Mouse (Mus musculus) heart, embryonic 12.5 days (tissue): Measurements from ENCODE around the gene Oxa1l. TPM values are rescaled to one million over a fixed set of nuclear protein-coding genes. Genes with fewer than 3 reads are reported as not detected.

Source experiments
- ATAC-seq: fragments of 200-750 bp; cut with Nextera tagmentation; 2 replicates; pipeline ENCODE4 v1.8.0; 2017; ENCODE audit warnings: moderate TSS enrichment, moderate library complexity; ENCODE audit not compliant: insufficient number of reproducible peaks, low FRiP score
- H3K27ac ChIP-seq: fragments of 300-500 bp; sonication (generic); 2 replicates; pipeline ENCODE4 v1.5.1; 2016; ENCODE audit warnings: mild to moderate bottlenecking, moderate library complexity; ENCODE audit not compliant: poor library complexity, severe bottlenecking
- H3K27me3 ChIP-seq: fragments of 300-500 bp; sonication (generic); replicated peaks from 2 replicates; pipeline ENCODE4 v1.6.1; 2016; ENCODE audit warnings: mild to moderate bottlenecking, moderate library complexity
- H3K36me3 ChIP-seq: fragments of 300-500 bp; sonication (generic); 2 replicates; pipeline ENCODE4 v1.6.1; 2016; ENCODE audit warnings: mild to moderate bottlenecking, moderate library complexity
- H3K4me1 ChIP-seq: fragments of 300-500 bp; sonication (generic); replicated peaks from 2 replicates; pipeline ENCODE4 v1.6.1; 2016; ENCODE audit warnings: mild to moderate bottlenecking
- H3K4me2 ChIP-seq: fragments of 300-500 bp; sonication (generic); 2 replicates; pipeline ENCODE4 v1.6.1; 2016; ENCODE audit warnings: mild to moderate bottlenecking, moderate library complexity
- H3K4me3 ChIP-seq: fragments of 300-500 bp; sonication (generic); 2 replicates; pipeline ENCODE4 v1.5.1; 2016; ENCODE audit warnings: mild to moderate bottlenecking
- H3K9ac ChIP-seq: fragments of 300-500 bp; sonication (generic); 2 replicates; pipeline ENCODE4 v1.6.1; 2016; ENCODE audit warnings: mild to moderate bottlenecking, moderate library complexity
- H3K9me3 ChIP-seq: fragments of 300-500 bp; sonication (generic); replicated peaks from 2 replicates; pipeline ENCODE4 v1.6.1; 2016; ENCODE audit warnings: mild to moderate bottlenecking, moderate library complexity
- WGBS: fragments of 180-500 bp; shearing (Covaris S2); methylation state at CpG from one replicate; pipeline ENCODE4 v1.1.7; 2016; 5-methylcytosine and 5-hydroxymethylcytosine counted together
- polyA plus RNA-seq: library from polyadenylated mRNA; unstranded; fragments of >200 nt; fragmentation: Nextera tagmentation; extraction: Ambion mirVana; gene quantifications from 2 replicates; pipeline ENCODE4 v1.2.1, GENCODE M21; 2016

The Oxa1l gene
- polyA plus RNA-seq, 1 experiment from 2014 or later, result 53.3 TPM

GRCm38 (mm10) chr14:54393794-54394193 is 33.2 kb downstream of the Oxa1l start:
- Histone ChIP-seq H3K36me3 (no peaks in the 10 kb centered on the region), H3K4me1 (no peaks in the 10 kb centered on the region), H3K27me3 (no peaks in the 10 kb centered on the region), H3K9ac (no peak overlapping the region), H3K4me3 (no peak overlapping the region), H3K27ac (no peak overlapping the region), H3K4me2 (no peak overlapping the region), H3K9me3 (no peaks in the 10 kb centered on the region)
- no peak for ATAC-seq
- WGBS, result 68% methylated on average over 3 of the region's 3 CpGs

DNA sequence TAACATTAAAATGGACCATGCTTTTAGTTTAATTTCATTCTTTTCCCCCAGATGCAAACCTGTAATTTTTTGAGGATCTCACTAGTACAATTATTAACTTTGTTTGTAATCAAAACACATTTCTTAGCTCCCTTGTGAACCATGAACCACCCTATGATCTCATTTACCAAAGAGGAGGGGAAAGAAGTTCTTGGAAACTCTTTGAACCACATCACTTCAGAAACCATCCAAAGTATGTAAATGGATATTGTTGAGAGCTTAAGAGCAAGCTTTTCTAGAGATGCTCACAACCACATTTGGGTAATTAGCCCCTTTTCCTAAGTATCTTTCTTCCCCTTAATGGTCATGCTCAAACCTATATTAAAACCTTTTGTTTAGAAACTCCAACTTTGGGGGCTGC is 33.7 kb downstream of the Oxa1l start:
- no peaks in the 10 kb centered on the region for H3K27me3 ChIP-seq
- no peak for ATAC-seq
- H3K4me2 ChIP-seq, result no peak overlapping the region
- H3K9ac ChIP-seq, result no peak overlapping the region
- H3K36me3 ChIP-seq, result no peaks in the 10 kb centered on the region
- H3K4me1 ChIP-seq, result no peaks in the 10 kb centered on the region
- no peaks in the 10 kb centered on the region for H3K9me3 ChIP-seq
- no peak overlapping the region for H3K4me3 ChIP-seq
- H3K27ac ChIP-seq, result no peak overlapping the region

DNA sequence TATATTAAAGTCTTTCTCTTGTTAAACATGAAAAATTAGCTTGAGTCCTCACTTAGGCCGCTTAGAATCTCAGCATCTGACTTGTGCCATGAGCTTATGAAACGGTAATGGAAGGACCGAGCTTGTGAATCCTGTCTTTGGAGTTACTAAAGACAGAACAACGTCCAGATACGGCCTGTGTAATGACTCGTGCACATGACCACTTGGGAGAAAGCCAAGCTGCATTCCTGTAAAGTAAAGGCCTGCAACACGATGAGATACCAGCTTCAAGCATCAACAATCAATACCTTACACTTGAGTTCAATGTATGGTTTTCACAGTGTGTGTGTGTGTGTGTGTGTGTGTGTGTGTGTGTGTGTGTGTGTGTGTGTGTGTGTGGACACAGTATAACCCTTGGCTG is 36.1 kb downstream of the Oxa1l start:
- WGBS, result 55% methylated on average over 7 of the region's 7 CpGs
- Histone ChIP-seq H3K4me3 (no peak overlapping the region), H3K4me1 (no peaks in the 10 kb centered on the region), H3K9ac (no peak overlapping the region), H3K4me2 (no peak overlapping the region), H3K36me3 (no peaks in the 10 kb centered on the region), H3K27ac (no peak overlapping the region), H3K9me3 (no peaks in the 10 kb centered on the region), H3K27me3 (no peaks in the 10 kb centered on the region)
- no peak for ATAC-seq

- 74% methylated on average over 7 of the region's 7 CpGs for WGBS
- Histone ChIP-seq H3K9ac (no peak overlapping the region), H3K4me1 (no peaks in the 10 kb centered on the region), H3K4me2 (no peak overlapping the region), H3K27ac (no peak overlapping the region), H3K36me3 (no peaks in the 10 kb centered on the region), H3K27me3 (no peaks in the 10 kb centered on the region), H3K9me3 (no peaks in the 10 kb centered on the region), H3K4me3 (no peak overlapping the region)
- ATAC-seq, result no peak
Measured at GRCm38 (mm10) chr14:54397872-54398527, 37.4 kb downstream of the Oxa1l start.

- Histone ChIP-seq H3K27me3 (no peaks in the 10 kb centered on the region), H3K4me3 (no peak overlapping the region), H3K27ac (no peak overlapping the region), H3K9me3 (no peaks in the 10 kb centered on the region), H3K4me2 (no peak overlapping the region), H3K36me3 (no peaks in the 10 kb centered on the region), H3K9ac (no peak overlapping the region), H3K4me1 (no peaks in the 10 kb centered on the region)
- no peak for ATAC-seq
- WGBS, result 70% methylated on average over 7 of the region's 7 CpGs
Measured at GRCm38 (mm10) chr14:54398528-54398916, 37.9 kb downstream of the Oxa1l start.

DNA sequence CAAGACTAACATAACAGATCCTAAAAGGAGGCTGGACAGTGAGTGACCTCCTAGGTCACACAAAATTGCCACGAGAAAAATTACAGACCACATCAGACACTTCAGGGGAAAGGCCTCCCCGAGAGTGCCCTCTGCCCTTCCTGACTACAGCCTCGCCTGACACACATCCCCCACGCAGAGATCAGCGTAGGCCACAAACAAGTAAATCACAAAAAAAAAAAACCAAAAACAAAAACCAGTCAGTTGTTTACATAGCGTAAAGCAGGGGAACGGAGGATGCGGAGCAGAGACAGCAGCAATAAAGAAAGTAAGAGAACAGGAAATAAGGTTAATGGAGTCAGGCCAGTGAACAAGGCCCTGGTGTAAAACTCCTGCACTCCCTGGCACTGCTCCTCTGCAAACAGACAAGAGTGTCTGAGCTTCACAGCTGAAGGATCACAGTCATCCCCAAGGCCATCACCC is 38.3 kb downstream of the Oxa1l start:
- H3K4me2 ChIP-seq, result no peak overlapping the region
- H3K9ac ChIP-seq, result no peak overlapping the region
- ATAC-seq, result no peak
- H3K4me1 ChIP-seq, result no peaks in the 10 kb centered on the region
- H3K27ac ChIP-seq, result no peak overlapping the region
- no peaks in the 10 kb centered on the region for H3K9me3 ChIP-seq
- WGBS, result 59% methylated on average over 8 of the region's 8 CpGs
- 0 out of 2 replicates have a peak, but pooled peaks cover under 1% of the 10 kb centered on the region for H3K36me3 ChIP-seq
- H3K4me3 ChIP-seq, result no peak overlapping the region
- H3K27me3 ChIP-seq, result no peaks in the 10 kb centered on the region

DNA sequence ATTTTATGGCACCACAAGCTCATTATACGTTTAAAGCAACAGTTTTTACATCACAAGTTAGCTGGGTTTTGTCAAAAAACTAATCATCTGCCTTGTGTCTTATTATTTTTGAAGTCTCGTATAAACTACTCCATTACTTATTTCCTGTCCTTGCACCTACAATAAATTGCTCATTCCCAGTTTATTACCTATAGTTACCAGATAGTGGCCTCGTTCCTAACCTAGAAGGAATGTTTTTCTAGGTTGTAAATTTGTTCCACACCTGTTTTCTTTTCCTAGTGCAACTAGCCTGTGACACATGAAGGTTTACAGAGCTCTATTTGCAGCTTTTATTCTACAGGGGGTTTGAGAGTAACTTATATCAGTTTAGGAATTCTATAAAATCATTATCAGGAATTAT is 41.1 kb downstream of the Oxa1l start:
- Histone ChIP-seq H3K4me1 (no peaks in the 10 kb centered on the region), H3K4me3 (no peak overlapping the region), H3K27me3 (no peaks in the 10 kb centered on the region), H3K4me2 (no peak overlapping the region), H3K27ac (no peak overlapping the region), H3K9me3 (no peaks in the 10 kb centered on the region), H3K9ac (no peak overlapping the region), H3K36me3 (0 out of 2 replicates have a peak, but pooled peaks cover 4% of the 10 kb centered on the region)
- no peak for ATAC-seq
- 67% methylated on average over 3 of the region's 3 CpGs for WGBS

DNA sequence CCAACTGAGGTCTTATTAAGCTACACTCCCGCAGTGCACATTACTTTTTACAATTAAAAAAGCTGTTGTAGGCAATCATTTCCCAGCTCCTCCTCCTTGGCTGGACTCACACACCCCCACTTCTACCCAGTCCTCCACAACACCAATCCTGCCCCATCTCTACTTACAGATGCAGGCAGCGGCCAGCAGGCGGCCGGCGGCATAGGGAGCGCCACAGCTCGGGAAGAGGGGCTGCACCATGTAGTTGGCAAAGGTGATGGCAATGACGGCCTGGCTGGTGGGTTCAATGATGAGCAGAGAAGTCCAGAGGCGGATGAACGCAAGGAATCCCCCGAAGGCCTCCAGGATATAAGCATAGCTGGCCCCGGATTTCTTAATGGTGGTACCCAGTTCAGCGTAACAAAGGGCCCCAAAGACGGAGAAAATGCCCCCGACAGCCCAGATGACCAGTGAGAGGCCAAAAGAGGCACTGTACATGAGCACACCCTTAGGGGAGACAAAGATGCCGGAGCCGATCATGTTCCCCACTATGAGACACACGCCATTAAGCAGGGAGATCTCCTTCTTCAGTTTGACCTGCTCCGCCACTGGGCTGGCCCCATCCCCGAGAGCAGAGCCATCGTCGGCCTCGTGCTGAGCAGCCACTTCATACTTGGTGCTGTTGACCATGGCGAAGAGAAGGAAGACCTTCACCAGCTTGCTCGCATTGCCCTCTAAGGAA is 47.9 kb downstream of the Oxa1l start:
- Histone ChIP-seq H3K4me3 (no peak overlapping the region), H3K9ac (no peak overlapping the region), H3K9me3 (no peaks in the 10 kb centered on the region), H3K4me2 (peak overlapping the region; percentile 20), H3K36me3 (0 out of 2 replicates have a peak, but pooled peaks cover 4% of the 10 kb centered on the region), H3K27ac (no peak overlapping the region), H3K4me1 (peaks cover 28% of the 10 kb centered on the region), H3K27me3 (no peaks in the 10 kb centered on the region)
- 85% methylated on average over 25 of the region's 25 CpGs for WGBS
- ATAC-seq, result no peak

DNA sequence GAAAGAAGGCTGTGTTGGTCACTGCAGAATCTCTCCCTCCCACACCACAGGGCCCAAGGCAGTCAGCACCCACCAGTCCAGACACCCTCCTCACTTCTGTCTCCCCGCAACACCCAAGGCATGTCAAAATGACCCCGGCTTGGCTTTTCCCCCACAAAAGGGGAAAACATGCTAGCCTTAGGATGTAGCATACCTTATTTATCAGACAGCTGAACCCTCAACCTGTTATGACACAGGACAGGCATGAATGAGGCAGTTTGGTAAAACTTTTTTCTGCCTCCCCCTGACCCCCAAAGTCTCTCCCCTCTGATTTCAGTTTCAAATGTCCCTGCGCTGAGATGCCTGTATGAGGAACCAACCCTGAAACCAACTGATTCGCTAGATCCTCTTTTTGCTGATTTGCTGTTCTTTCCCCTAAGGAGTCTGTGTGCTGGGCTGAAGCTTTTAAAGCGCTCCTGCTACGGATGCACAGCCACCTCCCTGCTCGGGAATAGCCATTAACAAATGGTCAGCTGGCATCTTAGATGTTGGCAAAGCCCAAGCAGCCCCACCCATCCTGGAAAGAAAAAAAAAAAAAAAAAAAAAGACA is 48.5 kb downstream of the Oxa1l start:
- Histone ChIP-seq H3K4me3 (no peak overlapping the region), H3K4me1 (peaks cover 35% of the 10 kb centered on the region), H3K27ac (no peak overlapping the region), H3K4me2 (peak overlapping the region; percentile 20; the same call in 1 of the 2 replicates), H3K27me3 (no peaks in the 10 kb centered on the region), H3K36me3 (0 out of 2 replicates have a peak, but pooled peaks cover 1% of the 10 kb centered on the region), H3K9me3 (no peaks in the 10 kb centered on the region), H3K9ac (no peak overlapping the region)
- ATAC-seq, result no peak
- 73% methylated on average over 7 of the region's 7 CpGs for WGBS

DNA sequence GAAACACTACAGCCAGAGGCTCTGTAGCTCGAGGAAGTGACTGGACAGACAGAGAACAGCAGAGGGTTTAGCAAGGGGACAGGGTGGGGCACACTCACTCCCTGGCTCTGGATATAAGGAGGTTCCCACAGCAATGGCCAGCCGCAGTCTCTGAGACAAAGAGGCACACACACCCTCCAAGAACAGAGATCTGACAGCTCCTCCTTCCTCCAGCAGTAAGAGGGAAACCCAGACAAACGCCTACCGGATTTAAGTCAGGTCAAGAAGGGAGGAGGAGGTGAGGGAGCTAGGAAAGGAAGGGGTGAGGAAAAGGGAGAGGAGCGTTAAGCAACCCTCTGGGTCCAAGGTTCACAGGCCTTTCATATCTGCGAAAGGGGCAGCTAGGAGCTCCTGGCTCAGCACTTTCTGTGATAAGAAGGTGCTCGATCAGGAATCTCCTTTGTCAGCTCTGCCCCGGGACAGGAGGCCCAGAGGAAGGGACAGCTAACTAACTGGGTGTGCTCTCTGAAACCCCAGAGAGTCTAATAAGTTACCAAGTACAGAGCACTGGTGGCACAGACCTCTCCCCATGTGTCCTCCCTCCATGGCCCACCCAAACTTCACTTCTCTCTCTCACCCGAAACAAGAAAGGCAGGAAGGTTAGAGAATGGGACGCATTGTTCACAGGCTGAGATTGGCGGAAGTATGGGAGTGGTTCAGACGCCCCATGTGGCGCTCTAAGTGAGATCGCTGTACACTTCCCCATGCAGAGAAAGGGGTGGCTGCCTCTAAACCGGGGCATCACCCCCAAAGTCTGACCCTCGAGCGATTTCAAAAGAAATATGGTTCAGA is 49.6 kb downstream of the Oxa1l start:
- 31% methylated on average over 17 of the region's 17 CpGs for WGBS
- no peaks in the 10 kb centered on the region for H3K36me3 ChIP-seq
- H3K27me3 ChIP-seq, result no peaks in the 10 kb centered on the region
- 0 out of 2 replicates have a peak overlapping the region, but pooled peaks have one; percentile 0 for H3K4me3 ChIP-seq
- H3K4me1 ChIP-seq, result peaks cover 38% of the 10 kb centered on the region
- 0 out of 2 replicates have a peak overlapping the region, but pooled peaks have one; percentile 17 for H3K9ac ChIP-seq
- peak overlapping the region; percentile 14 for H3K27ac ChIP-seq
- H3K9me3 ChIP-seq, result no peaks in the 10 kb centered on the region
- peak overlapping the region; percentile 43 for H3K4me2 ChIP-seq
- ATAC-seq, result peak; percentile 37; the same call in 1 of the 2 replicates
